Mouse (Mus musculus): ENCODE data around the gene Col12a1.

The Col12a1 gene

GRCm38 (mm10) chr9:79718481-79719370 lies at the start of gene Col12a1:
Col12a1 (minus strand) TSS chr9:79718831.
- DNase-seq = peak; percentile 58

GRCm38 (mm10) chr9:79766991-79767545 lies 48.4 kb upstream of the Col12a1 start:
- DNase-seq = no peak

GRCm38 (mm10) chr9:79765329-79765728 lies 46.7 kb upstream of the Col12a1 start:
- no peak for DNase-seq

GRCm38 (mm10) chr9:79762519-79762918 lies 43.9 kb upstream of the Col12a1 start:
- no peak for DNase-seq

- peak; percentile 8 for DNase-seq
Measured at GRCm38 (mm10) chr9:79760076-79760475, 41.4 kb upstream of the Col12a1 start.

- DNase-seq = peak; percentile 92
Measured at GRCm38 (mm10) chr9:79759385-79760005, 40.9 kb upstream of the Col12a1 start, which contains the start of gene Cox7a2. Cox7a2 (minus strand) TSS chr9:79759878.

- no peak for DNase-seq
Measured at GRCm38 (mm10) chr9:79755311-79755710, 36.7 kb upstream of the Col12a1 start.

- no peak for DNase-seq
Measured at GRCm38 (mm10) chr9:79751846-79752245, 33.2 kb upstream of the Col12a1 start.

GRCm38 (mm10) chr9:79750709-79751108 lies 32.1 kb upstream of the Col12a1 start:
- no peak for DNase-seq

GRCm38 (mm10) chr9:79745036-79745435 lies 26.4 kb upstream of the Col12a1 start:
- DNase-seq = no peak

GRCm38 (mm10) chr9:79735608-79736007 lies 17.0 kb upstream of the Col12a1 start:
- no peak for DNase-seq

- DNase-seq = no peak
Measured at GRCm38 (mm10) chr9:79730301-79730700, 11.7 kb upstream of the Col12a1 start.

- DNase-seq = no peak
Measured at GRCm38 (mm10) chr9:79723090-79723489, 4.5 kb upstream of the Col12a1 start.

GRCm38 (mm10) chr9:79721056-79721455 lies 2.4 kb upstream of the Col12a1 start:
- DNase-seq = peak; percentile 78

- peak; percentile 7 for DNase-seq
Measured at GRCm38 (mm10) chr9:79720143-79720542, 1.5 kb upstream of the Col12a1 start.

- DNase-seq = peak; percentile 11
Measured at GRCm38 (mm10) chr9:79719451-79719850, 820 bp upstream of the Col12a1 start.

- DNase-seq = peak; percentile 53
Measured at GRCm38 (mm10) chr9:79717836-79718475, 675 bp downstream of the Col12a1 start.

- DNase-seq = peak; percentile 92
Measured at GRCm38 (mm10) chr9:79716909-79717835, 1.5 kb downstream of the Col12a1 start.

GRCm38 (mm10) chr9:79716496-79716895 lies 2.1 kb downstream of the Col12a1 start:
- peak; percentile 4 for DNase-seq

- peak; percentile 80 for DNase-seq
Measured at GRCm38 (mm10) chr9:79714471-79715045, 4.1 kb downstream of the Col12a1 start.

GRCm38 (mm10) chr9:79689771-79690535 lies 28.7 kb downstream of the Col12a1 start:
- no peak for DNase-seq

Data from right cerebral cortex, postnatal 4 days (tissue).